Mouse (Mus musculus): ENCODE measurements around the gene Gfpt1.

DNA sequence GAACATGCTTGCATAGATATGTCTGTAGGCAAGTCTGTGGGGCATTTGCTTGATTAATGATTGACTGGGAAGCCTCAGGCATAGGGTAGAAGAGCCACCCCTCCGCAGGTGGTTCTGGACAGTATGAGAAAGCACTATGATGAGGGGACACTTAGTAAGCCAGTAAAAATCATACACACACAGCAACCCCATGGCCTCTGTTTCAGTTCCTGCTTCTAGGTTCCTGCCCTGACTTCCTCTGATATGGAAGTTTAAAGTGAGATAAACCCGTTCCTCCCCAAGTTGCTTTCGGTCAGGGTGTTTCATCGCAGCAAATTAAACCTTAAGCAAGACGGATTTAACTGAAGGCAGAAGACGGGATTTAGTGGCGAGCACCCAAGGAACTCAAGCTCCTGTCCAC lies 88.0 kb downstream of the Gfpt1 start:
- TF ChIP-seq GATA1 (IDR thresholded peaks at IDR 0.05; ENCODE audit: borderline replicate concordance, low read length) (no peak), FLI1 (IDR thresholded peaks at IDR 0.05; ENCODE audit: low read length) (no peak)
